Mouse (Mus musculus) heart, adult 9 months (tissue): ENCODE results near the gene Cmip.
A peak's percentile ranks its signal among the peaks of the same experiment; 100 is the strongest.

Source experiments
- DNase-seq, 2 experiments: peaks; one replicate each; pipeline ENCODE4 v3.0.0; 2022; ENCODE audit warnings: low spot score in 2 of 2

Gene Cmip

DNA sequence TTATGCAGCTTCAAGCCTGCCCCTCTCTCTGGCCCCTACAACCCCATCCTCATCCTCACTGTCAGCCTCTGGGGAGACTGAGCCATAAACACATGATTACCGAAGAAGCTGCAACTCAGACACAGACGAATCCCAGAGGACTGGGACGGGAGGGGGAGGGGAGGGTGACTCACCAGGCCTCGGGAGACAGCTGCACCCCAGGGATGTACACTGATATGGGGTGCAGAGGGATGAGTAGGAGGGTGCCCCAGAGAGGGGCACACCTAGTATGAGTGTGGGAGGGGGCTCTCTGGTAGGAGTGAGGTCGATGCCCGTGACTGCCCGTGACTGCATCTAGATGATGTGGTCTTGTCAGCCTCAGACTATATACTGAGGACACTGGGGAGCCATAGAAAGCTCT, 121.8 kb downstream of the Cmip start:
- DNase-seq: no peak

DNA sequence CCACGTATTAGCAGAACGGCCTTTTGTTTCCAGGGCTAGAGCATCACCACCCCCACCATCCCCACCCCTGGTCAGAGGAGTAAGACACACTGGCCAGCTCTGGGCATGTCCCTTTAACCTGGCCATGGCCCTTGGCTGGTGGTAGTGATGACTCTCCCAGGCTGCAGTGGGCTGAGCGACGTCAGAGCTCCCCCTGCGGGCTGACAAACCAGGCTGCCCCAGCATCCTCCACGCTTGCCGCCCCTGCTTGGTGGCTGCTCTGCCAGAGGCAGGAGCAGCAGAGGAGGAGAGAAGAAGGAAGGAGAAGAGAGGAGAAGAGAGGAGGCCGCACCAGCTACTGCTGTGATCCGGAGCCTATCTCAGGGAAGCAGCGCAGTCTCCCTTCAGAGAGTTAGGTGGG, 122.3 kb downstream of the Cmip start:
- DNase-seq: peak; percentile 51 to 68

DNA sequence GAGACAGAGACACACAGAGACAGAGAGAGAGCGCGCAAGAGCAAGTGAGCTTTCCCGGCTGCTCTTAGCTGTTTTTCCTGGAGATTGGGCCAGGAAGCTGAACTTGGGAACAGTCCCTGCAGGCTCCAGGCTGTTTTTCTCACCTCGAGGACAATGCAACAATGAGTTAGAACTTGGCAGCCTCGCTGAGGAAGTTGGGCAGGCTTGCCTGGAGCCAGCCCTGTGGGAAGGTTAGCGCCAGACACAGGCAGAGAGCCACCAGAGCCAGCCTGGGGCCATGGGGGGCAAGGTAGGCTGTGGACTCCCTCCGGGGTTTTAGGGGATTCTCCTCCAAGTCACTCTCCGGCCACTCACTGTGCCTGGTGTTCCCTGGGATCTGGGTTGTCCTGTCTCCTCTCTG, 123.9 kb downstream of the Cmip start:
- peak; percentile 80 to 87 for DNase-seq

DNA sequence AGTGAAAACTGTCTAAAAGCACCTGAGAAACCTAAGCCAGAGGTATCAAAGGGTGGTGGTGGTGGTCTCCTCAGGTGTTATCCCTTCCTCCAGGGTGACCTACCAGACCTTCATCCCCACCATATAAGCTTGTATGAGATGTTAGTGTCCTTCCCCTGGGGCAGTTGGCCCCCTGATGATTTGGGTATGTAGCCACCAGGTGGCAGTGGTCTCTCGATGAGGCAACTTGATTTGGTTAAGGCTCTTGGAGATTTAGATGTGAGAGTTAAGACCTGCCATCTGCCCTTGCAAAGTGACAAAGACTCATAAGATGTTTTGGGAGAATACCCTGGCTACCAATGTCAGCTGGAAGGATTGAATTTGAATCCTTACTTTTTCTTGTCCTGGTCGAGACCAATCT, 129.3 kb downstream of the Cmip start:
- no peak for DNase-seq

DNA sequence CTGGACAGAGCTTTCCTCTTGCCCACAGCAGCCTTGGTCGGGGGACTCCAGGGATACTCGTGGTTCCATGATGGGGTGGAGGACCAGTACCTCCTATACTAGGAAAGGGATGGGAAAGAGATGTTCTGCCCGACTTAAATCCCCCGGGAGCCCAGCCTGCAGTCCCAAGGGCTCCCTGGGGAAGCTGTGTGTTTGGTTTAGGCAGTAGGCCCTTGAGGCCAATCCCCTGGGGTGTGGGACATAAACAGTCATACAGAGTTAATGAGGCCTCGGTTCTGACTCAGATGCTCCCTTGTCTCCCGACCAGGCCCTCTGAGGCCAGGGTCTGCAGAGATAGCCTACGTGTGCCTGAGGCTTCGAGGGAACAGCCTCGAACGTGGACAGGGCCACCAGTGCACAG, 130.8 kb downstream of the Cmip start:
- DNase-seq: no peak

DNA sequence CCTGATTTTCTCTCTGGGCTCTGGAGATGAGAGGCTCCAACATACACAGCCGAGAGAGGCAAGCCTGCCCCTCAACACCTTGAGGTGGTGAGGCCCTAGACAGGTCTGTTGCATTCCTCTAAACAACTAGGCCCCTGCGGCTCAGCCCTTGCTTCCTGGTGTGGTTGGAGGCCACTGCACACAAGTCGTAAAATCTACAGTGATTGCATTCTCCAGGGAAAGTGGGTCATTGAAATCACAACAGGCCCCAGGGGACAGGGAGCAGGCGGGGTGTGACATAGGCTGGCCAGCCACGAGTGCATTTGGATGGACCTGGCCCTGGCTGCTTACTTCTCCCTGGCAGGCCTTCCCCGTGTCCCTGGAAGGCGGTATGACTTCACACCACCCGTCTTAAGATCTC, 131.5 kb downstream of the Cmip start:
- DNase-seq: no peak

DNA sequence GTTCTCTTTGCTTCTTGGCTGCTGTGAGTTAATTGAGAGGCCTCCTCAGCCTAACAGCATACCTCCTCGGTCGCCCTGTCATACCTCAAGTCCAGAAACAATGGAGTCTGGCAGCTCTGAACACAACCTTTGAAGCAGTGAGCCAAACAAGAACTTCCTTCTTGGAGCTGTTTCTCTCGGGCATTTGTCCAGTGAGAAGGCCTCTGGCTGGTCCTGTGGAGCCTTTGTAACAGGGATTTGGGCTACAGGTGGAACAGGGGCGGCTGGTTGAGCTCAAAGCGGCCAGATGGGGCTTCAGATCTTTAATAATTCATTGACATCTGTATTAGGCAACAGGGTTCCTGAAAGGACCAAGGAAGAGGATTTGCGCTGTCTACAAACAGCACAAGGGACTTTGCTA, 137.0 kb downstream of the Cmip start:
- DNase-seq: no peak

DNA sequence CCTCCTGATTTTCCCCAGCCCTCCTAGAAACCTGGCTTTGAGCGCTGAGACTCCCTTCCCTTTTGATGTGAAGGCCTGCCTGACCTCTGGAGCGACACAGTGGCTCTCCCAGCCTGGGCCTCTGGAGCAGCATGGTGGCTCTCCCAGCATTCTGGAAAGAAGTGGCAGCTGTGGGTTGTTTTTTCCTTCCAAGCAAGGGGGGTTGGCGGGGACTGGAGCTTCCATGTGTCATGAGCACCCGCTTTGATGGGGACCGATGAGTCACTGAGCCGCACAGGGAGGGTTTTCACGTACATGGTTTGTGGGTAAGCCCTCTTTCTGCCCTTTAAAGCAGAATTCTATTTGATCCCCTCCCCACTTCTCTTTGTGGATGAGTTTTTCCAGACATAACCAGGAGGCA, 138.2 kb downstream of the Cmip start:
- no peak for DNase-seq

DNA sequence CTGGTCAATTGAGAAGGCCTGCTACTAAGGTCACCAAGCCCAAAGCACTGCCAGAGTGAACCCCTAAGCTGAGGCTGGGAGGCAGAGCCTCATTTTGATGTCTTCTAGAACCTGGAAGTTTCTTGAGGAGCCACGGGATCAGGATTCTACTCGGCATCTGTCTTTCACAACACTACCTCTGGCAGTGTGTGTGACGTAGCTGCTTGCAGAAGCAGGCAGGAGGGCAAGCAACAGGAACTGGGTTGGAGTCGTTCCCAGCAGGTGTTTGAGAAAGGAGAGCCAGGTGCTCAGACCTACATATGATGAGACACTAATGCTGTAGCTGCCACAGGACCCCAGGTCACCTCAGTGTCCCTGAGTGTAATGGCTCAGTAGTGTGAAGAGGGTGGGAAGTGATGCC, 140.0 kb downstream of the Cmip start:
- no peak for DNase-seq

DNA sequence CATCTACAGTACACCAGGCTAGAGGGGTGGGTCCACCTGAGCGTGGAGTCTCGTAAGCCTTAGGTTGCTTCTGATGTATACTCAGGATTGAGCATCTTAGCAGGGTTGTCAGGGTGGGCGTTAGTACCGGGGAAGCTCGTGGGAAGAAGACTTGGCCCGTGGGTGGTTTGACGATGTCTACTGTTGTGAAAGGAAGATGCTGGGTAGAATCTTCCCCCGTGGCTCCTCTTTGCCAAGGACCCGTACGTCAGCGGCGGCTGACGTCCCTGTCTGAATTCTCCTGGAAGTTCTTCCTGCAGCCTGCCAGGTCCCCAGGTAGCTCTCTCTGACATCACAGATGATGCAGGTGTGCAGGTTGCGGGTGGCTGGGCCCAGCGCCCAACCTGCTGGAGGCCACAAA, 140.9 kb downstream of the Cmip start:
- no peak for DNase-seq

DNA sequence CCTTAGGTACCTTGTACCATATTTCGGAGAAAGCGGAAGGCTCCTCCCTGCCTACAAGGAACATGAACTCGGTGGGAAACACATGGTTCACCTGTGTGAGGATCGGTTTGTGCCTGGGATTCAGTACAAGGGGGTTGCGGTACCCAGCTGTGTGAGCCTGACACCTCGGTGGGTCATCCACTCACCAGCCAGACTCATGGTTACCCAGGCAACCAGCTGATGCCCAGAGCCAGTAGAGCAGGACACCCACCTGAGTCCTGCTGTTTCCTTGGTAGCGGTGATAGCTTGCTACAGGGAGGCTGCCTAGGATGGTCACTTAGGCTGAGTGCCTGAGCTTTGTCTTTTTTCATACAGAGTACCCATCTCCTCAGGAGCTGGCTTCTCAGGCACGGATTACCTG, 142.4 kb downstream of the Cmip start:
- no peak for DNase-seq

DNA sequence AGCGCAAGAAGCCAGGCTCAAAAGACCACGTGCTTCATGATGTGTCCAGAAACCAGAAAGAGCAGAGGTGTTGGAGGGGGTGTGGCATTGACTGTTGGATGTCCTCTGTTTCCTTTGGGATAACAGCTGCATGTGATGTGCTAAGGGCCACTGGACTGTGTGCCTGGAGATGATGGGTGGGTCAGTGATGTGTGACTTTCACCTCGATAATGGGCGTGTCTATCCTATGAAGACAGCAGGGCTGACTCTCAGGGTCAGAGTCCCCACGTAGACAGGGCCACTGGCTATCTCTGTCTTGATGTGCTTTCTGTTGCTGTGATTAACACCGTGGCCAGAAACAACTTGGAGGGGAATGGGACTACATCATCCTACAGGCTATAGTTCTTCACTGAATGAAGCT, 144.0 kb downstream of the Cmip start:
- no peak for DNase-seq

DNA sequence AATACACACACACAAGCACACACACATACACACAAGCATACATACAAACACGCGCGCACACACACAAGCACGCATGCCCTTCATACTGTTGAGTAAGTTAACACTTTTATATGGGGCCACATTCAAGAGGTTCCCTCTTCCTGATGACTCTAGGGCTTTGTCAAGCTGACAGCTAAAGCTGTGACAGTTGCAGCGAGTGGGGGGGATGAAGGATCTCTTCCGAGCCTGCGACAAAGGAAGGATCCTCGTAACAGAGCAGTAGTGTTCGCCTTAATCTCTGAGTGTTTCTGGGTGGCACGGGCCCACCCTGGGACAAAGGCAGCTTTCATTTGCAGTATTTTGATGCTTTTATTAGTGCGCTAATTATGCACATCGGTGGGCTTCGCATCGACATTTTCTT, 145.0 kb downstream of the Cmip start:
- DNase-seq: no peak

DNA sequence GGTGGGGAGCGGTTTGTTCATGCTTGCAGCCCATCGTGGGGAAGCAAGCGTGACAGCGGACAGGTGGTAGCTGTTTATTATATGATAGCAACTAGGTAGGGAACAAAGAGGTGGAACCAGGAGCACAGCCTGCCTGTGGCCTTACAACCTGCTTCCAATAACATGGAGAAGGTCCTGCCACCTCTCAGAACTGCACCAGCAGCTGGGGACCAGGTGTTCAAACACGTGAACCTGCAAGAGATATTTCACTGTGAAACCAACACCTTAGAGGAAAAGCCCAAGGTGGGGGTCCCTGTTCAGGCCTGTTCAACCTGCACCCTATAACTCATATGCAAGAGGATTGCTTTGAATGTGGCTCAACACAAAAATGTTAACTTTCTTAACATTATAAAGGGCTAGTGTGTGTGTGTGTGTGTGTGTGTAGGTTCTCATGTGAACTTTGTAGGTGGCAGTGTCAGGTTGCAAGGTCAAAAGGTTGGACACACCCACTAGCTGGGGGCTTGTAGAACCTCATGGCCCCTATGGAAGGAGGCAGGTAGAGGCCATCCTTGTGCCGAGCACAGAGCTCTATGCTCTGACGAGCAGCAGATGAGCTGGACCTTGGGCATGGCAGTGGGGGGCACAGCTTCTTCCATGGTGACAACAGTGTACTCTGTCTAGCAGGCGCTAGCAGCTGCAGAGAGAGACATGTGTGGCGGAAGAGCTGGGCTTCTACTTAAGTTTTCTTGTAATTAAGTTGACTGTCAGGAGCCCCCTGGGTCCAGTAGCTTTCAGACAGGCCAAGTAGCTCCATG, 146.2 kb downstream of the Cmip start:
- DNase-seq: no peak

DNA sequence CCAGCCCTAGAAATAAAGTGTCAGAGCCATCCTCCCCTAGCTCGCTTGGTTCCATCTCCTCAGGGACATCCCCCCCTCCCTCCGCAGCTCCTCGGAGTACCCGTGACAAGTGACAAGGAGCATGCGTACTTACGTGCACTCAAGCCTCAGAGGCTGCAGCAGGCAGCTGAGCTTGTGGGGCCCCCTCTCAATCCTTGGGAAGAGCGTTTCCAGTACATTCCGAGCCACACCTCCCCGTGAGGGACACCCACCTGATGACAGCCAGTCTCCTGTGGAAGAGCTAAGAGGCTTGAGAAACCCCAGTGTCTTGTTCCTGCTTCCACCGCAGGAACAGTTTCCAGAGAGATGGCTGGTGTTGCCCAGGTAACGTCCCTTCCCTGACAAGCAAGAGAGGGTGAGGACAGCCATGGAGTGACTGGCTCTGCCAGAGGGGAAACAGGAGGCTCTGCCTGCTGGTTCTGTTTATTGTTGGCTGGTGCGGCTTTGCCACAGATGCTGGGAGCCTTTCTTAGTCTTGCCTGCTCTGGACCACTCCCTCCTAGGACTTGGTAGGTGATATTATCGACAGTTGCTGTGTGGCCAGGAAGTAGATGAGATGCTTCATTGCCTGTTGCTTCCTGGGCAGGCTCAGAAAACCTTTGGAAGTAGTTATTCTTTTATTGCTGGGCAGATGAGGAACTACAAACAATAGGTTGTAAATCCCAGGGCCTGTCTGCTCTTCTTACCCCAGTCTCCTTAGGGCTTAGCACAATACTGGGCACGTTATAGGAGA, 147.0 kb downstream of the Cmip start:
- no peak for DNase-seq

DNA sequence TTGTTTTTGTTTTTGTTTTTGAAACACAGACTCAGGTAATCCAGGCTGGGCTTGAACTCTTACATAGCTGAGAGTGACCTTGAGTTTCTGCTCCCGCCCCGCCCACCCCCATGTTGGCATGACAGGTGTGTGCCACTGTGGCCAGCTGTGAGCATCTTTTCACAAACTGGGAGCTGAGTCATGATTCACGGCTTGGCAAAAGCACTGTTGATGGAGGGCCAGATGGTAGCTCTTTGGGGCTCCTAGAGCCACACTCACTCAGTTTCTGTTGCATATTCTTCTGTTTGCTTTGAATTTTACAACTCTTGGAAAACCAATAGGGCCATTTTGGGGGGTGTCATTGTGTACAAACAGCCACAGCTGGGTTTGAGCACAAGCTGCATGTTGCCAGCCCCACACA, 149.2 kb downstream of the Cmip start:
- DNase-seq: no peak

DNA sequence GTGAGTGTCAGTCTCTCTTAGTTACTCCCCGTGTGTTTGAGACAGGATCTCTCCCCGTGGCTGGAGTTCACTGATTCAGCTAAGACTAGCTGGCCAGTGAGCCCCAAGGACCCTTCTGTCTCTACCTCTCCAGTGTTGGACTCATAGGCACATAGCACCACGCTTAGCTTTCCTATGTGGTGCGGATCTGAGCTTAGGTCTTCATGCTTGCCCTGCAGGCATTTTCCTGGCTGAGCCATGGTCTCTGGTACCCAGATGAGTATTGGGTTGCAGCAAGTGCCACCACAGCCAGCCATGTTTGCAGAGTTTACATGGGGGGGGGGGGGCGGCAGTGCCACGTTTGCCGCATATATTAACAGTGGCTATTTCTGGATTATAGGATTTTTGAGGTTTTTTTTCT, 151.8 kb downstream of the Cmip start:
- DNase-seq: no peak

DNA sequence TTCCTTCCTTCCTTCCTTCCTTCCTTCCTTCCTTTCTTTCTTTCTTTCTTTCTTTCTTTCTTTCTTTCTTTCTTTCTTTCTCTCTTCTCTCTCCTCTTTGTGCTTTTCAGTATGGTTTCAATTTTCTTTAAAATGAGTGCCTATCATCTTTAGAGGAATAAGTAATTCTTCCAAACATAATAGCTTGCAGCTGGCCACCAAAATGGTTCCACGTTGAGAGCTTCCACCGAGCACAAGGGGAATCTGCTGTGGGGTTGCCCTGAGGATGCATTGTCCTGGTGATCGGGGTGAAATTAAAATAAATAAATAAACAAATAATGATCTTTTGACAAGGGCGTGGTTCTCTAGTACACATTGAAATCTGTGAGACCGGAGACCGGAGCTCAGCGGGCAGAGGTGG, 152.2 kb downstream of the Cmip start:
- DNase-seq: no peak

DNA sequence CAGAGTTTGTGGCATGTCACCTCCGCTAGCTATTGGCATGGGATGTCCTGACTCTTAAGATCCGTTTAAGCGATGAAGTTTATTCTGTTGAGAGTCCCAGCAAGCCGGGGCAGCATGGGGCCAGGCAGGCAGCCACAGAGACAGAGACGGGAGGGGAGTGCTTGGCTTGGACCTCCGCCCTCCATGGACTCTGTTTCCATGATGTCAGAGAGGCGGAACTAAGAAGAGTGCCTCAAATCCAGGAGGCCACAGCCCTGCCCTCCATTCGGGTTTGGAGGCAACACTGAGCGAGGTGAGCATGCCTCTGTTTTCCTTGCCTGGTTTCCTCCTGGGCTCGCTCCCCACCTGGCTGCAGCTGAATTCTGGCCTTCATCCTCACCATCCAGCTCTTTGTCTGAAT, 153.5 kb downstream of the Cmip start:
- peak; percentile 76 for DNase-seq

DNA sequence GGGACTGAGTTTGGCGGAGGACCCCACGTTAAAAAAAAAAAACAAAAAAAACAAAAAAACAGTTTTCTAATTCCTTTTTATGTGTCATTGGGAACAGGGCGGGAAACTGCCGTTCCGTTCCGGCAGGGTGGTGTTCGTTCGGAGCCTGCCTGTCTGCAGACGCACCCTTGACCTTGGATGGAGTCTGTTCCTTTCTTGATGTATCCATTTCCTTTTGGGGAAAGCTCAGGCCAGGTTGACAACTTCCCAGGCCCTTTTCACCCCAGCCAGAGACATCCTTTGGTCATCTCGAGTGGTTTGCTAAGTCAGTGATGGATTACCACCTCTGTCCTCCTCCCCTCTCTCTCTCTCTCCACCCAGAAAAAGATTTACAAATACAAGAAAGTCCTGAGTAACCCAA, 154.0 kb downstream of the Cmip start:
- peak; percentile 36 to 41 for DNase-seq

DNA sequence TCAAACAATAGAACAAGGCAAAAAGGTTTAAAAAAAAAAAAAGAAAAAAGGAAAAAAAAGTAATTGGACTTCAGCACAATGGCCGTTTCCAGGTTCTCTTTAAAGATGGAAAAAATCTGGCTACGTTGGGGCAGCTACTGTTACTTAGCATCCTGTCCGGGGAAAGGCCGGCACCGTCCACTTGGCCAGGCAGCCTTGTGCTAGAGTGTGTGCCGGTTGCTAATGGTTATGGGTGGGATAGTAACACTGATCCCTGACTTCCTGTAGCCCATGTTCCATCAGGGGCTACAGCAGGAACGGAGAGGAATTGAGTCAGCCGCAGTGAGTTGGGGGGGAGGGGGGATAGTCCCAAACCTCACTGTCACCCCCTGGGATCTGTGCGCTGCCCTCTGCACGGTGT, 155.4 kb downstream of the Cmip start:
- DNase-seq: peak in 1 of 2 experiments; percentile 31

DNA sequence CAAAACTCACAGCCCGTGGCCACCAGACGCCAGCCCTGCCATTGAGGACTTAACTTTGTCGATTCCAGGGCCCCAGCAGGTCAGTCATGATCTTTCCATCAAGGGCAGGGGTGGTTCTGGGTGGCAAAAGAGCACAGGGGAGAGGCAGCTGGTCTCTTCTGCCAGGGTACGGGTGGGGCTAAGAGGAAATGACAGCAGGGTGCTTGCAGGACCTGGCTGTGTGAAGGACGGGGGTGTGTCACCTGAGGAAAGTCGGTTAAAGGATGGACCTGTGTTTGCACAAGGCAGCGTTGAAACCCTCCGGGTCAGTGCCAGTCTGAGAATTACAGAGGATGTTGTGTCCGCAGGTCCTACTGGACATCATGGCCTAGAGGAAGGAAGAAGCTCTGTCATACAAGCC, 161.0 kb downstream of the Cmip start:
- DNase-seq: no peak

DNA sequence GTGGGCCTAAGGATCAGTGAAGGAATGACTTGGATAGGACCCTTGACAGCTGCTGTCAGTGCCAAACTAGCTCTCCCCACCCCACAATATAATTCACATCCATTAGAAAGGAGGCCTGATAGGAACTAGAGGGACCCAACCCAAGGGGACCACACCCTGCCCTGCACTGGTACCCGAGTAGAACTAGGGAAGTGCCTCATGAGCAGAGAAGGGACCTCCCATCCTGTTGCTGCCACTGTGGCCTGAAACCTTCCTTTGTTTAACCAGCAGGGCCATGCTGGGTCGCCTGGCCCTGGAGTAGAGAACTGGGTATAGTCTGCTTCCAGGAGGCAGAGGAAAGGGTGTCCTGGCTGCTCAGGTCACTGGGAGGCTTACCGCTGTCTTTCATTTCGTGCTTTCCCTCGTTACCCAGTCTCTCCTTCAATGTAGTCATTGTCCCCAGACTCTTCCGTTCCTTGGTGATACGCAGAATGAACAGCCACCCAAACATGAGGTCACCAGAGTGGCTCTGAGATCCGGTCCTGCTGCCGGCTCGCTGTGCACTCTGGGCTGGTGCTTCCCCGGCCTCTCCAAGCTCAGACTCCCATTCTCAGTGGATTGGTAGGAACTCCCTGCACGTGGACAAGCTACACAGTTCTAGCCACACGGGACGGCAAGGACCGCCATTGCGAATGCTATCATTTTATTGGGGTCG, 164.1 kb downstream of the Cmip start:
- DNase-seq: peak; percentile 51 to 68
